Mouse (Mus musculus) olfactory bulb, adult 2 months (tissue): ENCODE measurements around the gene Brsk2.

ENCODE experiments used
- CTCF ChIP-seq: fragments of 200-500 bp; IDR thresholded peaks from 2 replicates; pipeline ENCODE4 v1.5.1; 2012; ENCODE audit warnings: low read depth, mild to moderate bottlenecking, low read length, moderate library complexity; ENCODE audit not compliant: insufficient read depth
- POLR2A ChIP-seq: fragments of 200-500 bp; IDR thresholded peaks from 2 replicates; pipeline ENCODE4 v1.6.1; 2012; ENCODE audit warnings: mild to moderate bottlenecking, low read depth, low read length, moderate library complexity; ENCODE audit not compliant: insufficient read depth

DNA sequence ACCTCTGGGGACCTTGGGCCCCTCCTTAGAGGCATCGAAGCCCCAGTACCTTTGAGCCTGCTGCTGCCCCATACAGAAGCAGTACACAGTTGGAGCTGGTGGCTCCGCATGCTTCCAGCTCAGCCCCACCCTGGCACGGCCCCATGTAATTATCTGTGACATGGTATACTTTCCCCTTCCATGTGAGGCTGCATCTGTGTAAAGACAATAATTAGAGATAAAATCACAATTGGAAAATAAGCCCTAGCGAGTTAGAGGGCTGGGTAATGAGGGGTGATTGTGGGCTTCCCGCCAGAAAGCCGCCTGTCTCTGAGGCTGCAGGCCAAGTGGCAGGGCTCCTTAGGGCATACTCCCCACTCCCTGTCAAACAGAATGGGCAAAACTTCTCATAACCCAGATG lies 28.5 kb downstream of the Brsk2 start:
- TF ChIP-seq CTCF = no peak
- no peak for TF ChIP-seq POLR2A
